Mouse (Mus musculus) frontal cortex, postnatal 36 days (tissue): ENCODE measurements at regions not wholly inside any gene's neighbourhood (a gene's known extent, or its start where the extent isn't known, plus 50 kb on each side); places are given as distances from the start of the nearest gene placed in this dataset.
"Not testable (repeated sequence)": the region's sequence is repeated elsewhere in the genome, so short reads cannot be mapped to it uniquely, and the experiment has no call there.

Experiments used
- DNase-seq, 2 experiments: peaks; one replicate each; pipeline ENCODE4 v3.0.0; 2022; ENCODE audit warnings: low spot score in 2 of 2

DNA sequence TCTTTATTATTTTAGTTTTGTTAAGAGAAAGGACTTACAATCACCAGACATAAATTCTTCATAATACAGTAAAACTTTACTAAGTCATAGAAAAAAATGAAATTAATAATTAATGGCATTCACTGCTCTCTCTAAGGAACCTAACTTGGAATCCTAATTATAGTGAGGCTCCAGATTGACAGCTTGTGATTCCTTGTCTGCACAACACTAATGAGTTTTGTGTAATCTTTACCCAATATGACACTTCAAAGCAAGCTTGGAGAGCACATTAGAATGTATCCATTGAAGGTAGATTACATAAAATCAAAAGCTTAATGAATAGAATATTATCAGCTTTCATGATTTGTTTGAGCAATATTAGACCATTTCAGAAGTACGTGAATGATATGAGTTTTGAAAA lies 1914.7 kb downstream of the Efna5 start:
- no peak for DNase-seq

GRCm38 (mm10) chr17:60965660-60966059 lies 1915.5 kb downstream of the Efna5 start:
- DNase-seq: no peak

- DNase-seq: no peak
Measured at GRCm38 (mm10) chr17:60951464-60951863, 1929.7 kb downstream of the Efna5 start.

- DNase-seq: no peak
Measured at GRCm38 (mm10) chr17:60937754-60938508, 1924.8 kb upstream of the Nudt12 start.

DNA sequence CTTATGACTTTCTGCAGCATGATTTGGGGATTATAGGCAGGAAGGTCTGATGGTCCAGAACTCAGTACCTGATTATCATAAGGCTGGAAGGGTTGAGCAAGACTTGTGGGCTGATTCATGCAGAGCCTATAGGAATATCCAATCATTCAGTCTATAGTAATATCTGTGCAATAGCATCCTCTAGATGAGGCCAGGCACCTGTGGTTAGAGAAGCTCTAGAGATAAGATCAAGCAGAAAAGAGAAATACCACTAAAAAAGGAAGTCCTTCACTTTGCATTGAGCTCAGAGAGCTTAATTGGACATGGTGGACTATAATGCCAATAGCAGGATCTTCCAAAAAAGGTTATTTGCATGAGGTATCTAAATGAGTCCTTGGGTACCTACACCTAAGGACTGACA lies 1921.1 kb upstream of the Nudt12 start:
- DNase-seq: no peak

DNA sequence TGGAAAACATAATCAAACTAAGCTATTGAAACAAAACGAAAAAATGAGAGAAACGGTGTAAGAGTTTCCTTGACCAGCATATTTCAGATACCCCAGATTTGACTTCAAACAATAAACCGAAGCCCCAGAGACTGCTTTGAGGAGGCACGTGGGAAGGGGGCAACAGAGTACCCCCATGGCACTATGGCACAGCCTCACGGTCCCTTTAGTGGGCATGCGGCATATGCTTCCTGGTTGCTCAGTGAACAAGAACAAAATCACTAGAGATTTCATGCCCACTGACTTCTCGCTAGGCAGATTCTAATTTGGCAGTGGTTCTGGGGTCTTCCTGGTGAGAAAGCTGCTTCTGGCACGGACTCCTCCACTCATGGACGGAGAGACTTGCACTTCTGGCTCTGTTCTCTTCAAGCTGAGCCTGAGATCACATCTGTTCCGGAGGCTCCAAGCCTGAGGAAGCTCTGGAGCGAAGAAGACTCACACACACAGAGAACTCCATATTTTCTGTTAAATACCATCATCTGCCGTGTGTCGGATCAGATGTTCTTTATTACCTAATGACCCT lies 1912.7 kb upstream of the Nudt12 start:
- DNase-seq: peak; percentile 0 to 17

DNA sequence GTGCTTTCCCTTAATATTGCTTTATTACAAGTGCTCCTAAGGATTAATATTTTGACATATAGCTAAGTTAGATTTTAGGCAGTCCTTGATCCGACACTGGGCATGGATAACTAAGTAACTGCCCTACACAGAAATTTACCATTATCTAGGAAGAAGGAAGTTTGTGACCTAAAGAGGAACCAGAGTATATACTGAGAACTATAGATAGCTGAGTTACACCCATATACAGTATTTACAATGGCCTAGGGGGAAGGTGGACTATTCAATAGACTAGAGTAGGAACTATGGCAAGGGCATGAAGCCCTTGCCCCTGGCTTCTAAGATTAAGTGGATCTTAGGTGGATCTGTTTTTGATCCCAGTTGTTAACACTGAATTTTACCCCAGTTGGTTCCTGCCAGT lies 1869.5 kb upstream of the Nudt12 start:
- DNase-seq: not testable (repeated sequence)

DNA sequence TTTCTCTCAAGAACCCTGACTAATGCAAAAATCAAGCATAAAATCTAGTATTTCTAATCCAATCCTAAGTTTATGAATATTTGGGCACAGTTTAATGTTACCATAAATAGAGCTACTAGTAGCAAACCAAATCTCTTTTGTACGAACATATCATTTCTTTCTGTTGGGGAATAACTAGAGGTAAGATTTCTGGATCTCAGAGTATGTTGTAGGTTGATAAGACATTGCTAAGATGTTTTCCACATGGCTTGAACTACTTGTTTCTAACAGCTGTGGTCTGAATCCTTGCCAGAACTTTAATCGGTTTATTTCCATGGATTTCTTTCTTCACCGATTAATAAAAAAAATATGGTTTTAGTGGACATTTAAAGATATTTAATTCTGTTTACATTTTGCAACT lies 1844.3 kb upstream of the Nudt12 start:
- DNase-seq: no peak

- no peak for DNase-seq
Measured at GRCm38 (mm10) chr17:60854659-60855058, 1841.5 kb upstream of the Nudt12 start.

DNA sequence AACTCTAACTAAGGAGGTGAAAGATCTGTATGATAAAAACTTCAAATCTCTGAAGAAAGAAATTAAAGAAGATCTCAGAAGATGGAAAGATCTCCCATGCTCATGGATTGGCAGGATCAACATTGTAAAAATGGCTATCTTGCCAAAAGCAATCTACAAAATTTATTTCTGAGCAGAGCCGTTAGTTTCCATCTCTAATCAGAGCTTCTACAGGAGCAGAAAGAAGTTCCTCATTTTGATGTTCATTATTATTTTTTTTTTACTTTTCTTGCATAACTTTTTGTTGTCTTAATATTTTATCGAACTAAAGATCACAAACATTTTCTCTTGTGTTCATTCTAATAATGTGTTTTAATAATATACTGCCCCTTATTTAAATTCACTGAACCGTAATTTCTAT lies 1825.6 kb upstream of the Nudt12 start:
- not testable (repeated sequence) for DNase-seq

DNA sequence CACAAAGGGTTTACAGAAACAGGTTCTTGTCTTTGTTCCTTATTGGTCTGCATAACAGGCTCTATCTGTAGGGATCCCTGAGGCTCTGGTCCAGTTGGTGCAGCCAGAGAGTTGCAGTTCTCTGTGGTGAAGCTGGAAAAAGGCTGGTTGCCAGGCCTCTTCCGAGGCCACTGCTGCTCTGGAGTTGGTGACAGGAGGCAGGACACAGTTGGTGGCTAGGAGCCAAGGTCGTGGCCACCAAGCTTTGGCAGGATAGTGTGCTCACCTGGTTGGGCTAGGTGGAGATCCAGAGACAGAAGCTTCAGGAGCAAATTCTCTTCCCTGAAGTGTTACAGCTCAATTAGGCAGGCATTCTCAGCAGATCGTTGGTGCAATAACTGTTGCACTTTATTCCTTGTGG lies 1819.4 kb upstream of the Nudt12 start:
- no peak for DNase-seq

GRCm38 (mm10) chr17:60830498-60830897 lies 1817.3 kb upstream of the Nudt12 start:
- no peak for DNase-seq

- no peak for DNase-seq
Measured at GRCm38 (mm10) chr17:60804715-60805449, 1791.7 kb upstream of the Nudt12 start.

- DNase-seq: no peak
Measured at GRCm38 (mm10) chr17:60762270-60762669, 1749.1 kb upstream of the Nudt12 start.

DNA sequence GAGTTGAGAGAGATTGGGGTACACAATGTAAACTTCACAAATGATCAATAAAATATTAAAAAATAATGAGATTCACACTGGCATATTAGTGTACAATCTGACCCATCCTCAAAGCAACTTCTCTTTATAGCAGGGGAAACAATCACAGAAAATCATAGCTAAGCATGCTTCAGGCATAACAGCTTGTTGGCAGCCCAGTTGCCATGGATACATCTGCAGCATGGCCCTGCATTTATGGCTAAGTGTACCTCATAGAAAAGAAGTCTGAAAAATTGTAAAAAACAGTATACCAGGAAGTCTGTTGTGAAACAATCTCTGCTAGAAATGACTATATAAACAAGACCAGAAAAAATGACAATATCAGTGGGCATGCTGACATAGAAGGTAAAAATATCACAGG lies 1747.9 kb upstream of the Nudt12 start:
- DNase-seq: no peak

- DNase-seq: no peak
Measured at GRCm38 (mm10) chr17:60742856-60743255, 1729.7 kb upstream of the Nudt12 start.

DNA sequence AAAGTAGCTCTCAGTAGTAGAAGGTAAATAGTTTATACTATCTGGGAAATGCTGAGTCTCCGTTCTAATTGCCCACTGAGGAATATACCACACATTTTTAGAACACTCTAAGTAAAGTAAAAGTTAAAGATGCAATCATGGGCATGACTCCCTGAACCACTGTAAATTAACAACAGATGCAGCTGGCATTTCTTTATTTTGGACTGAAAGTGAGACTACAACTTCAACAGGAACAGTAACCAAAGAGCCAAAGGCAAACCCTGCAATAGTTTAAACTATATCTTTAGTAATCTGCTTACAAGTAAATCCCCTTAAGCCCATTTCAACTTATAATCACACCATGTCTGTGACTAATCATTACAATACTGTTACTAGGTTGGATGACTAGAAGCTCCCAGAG lies 1725.0 kb upstream of the Nudt12 start:
- no peak for DNase-seq

DNA sequence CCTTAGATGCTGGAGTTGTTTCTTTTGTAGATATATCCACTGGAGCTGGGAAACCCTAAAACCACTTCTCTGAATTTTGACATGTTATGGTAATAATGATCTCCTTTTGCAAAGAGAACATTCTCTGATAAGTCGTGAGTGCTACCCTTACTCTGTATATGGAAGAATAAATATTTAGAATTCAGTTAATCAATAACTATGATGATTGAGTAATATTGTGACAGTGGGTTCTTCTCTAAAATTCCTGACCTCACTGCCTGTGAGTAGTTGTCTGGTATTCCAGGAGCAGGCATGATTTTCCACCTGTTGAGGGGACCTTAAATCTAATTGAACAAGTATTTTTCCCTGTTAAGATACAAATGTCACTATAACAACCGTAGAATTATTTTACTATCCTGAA lies 1707.0 kb upstream of the Nudt12 start:
- no peak for DNase-seq

- no peak for DNase-seq
Measured at GRCm38 (mm10) chr17:60717931-60718621, 1704.9 kb upstream of the Nudt12 start.

DNA sequence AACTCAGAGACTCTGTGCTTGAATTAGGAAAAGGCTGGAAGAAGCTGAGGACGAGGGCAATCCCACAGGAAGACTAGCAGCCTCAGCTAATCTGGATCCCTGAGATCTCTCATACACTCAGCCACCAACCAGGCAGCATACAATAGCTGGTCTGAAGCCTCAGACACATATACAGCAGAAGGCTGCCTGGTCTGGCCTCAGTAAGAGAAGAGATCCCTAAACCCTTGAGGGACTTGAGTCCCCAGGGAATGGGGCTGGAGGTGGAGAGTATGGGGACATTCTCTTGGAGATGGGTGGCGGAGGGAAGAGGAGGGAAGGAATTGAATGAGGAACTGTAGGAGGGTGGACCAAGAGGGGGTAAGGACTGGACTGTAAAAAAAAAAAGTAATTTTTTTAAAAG lies 1704.3 kb upstream of the Nudt12 start:
- no peak for DNase-seq
